Mouse (Mus musculus): Measurements from ENCODE around the gene Sost. TPM values are rescaled to one million over a fixed set of nuclear protein-coding genes. Genes with fewer than 3 reads are reported as not detected.

Gene Sost
- total and polyA plus RNA-seq, 2 experiments from 2014 or later, result 0.14 TPM; not detected in 1

DNA sequence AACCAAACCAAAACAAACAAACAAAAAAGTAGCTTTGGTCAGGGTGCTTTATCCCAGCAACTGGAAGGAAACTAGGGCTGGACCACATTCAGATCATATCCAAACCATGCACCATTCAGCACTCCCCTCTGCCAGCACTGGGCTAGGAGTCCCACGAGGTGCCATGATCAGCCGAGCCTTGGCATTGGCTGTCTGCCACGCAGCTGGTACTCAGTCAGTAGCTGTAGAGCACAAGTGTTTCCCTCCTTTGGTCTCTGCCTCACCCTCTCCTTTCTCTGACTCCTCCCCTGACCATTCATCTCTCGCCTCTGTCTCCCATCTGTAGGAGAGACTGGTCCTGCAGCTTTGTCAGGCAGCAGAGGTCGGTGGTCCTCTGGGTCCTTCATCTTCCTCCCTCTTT lies 9.3 kb downstream of the Sost start:
- no peak for TF ChIP-seq CTCF (IDR thresholded peaks at IDR 0.05; ENCODE audit: low read depth)
- H3K9ac ChIP-seq (replicated peaks; ENCODE audit: low read length), result no peak overlapping the region
- H3K4me1 ChIP-seq (ENCODE audit: insufficient read depth, low read length), result no peaks in the 10 kb centered on the region
- no peak overlapping the region for H3K27ac ChIP-seq
- no peak overlapping the region for H3K4me2 ChIP-seq (ENCODE audit: low read depth, low read length)
- ATAC-seq (no peak), DNase-seq (ENCODE audit: low spot score) (peak; percentile 53)
- 44% methylated on average over 5 of the region's 5 CpGs for WGBS
- H3K27me3 ChIP-seq (ENCODE audit: insufficient read depth, low read length), result peaks cover 12% of the 10 kb centered on the region
- H3K36me3 ChIP-seq (ENCODE audit: insufficient read depth, low read length), result no peaks in the 10 kb centered on the region
- no peak overlapping the region for H3K4me3 ChIP-seq (ENCODE audit: low read length)
- H3K9me3 ChIP-seq (ENCODE audit: low read length), result no peaks in the 10 kb centered on the region

DNA sequence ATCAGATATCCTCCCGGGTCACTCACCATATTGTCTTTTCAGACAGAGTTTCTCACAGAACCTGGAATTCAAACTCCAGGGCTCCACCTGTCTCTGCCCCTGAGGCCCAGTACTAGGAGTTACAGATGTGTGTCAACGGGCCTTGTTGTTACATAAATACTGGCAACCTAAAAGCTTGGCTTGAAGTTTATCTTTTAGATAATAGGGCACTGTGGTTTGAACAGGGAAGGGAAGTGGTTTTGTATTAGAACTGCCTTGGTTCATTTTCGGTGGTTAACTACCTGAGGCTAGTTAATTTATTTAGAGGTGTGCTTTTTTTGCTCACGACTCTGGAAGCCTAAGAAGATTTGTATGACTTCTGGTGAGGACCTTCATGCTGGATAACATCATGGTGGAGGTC lies 13.4 kb downstream of the Sost start:
- WGBS, result 75% methylated on average over 4 of the region's 4 CpGs
- Histone ChIP-seq H3K27me3 (ENCODE audit: insufficient read depth, low read length) (no peaks in the 10 kb centered on the region), H3K9ac (replicated peaks; ENCODE audit: low read length) (no peak overlapping the region), H3K4me3 (ENCODE audit: low read length) (no peak overlapping the region), H3K36me3 (ENCODE audit: insufficient read depth, low read length) (no peaks in the 10 kb centered on the region), H3K9me3 (ENCODE audit: low read length) (no peaks in the 10 kb centered on the region), H3K4me1 (ENCODE audit: insufficient read depth, low read length) (no peaks in the 10 kb centered on the region; the same call in 1 of the 2 replicates), H3K4me2 (ENCODE audit: low read depth, low read length) (no peak overlapping the region), H3K27ac (no peak overlapping the region)
- ATAC-seq (no peak), DNase-seq (ENCODE audit: low spot score) (no peak)
- TF ChIP-seq CTCF (IDR thresholded peaks at IDR 0.05; ENCODE audit: low read depth), result no peak

DNA sequence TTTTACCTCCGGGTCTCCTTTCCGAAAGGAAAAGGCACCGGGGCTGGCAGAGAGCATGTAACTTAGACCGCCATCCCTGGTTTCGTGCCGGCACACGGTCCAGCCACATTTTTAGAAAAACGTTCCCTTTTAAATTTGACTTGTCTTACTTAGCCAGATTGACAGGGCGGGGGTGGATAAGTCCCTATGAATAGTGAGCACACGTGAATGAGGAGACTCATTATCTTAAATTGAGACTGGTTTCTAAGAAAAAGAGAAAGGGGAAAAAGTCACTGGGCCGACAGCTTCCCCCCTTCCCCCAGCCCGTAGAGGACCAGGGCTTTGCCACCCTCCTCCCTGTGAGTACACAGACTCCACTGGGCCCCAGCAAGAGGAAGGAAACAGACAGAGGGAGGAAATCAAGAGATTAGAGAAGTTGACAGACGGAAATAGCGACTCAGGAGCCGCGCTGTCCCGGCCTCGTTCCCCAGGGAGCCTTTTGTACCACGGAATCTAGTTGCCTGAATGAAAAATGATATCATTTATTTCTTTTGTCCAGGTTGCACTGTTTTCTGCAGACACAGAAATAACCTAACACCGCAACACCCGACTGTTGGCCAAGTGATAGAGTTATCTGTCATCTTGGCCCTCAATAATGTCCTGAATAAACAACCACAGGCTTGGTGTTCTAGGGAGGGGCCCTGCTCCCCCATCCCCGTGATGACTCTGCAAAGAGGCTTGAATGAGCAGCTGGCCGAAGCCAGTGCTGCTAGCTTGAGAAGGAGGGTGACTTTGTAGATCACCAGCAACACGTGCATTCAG lies 14.1 kb downstream of the Sost start:
- Histone ChIP-seq H3K4me2 (ENCODE audit: low read depth, low read length) (0 out of 2 replicates have a peak overlapping the region, but pooled peaks have one; percentile 4), H3K4me3 (ENCODE audit: low read length) (no peak overlapping the region), H3K9me3 (ENCODE audit: low read length) (no peaks in the 10 kb centered on the region), H3K27me3 (ENCODE audit: insufficient read depth, low read length) (no peaks in the 10 kb centered on the region), H3K4me1 (ENCODE audit: insufficient read depth, low read length) (no peaks in the 10 kb centered on the region; the same call in 1 of the 2 replicates), H3K27ac (no peak overlapping the region), H3K36me3 (ENCODE audit: insufficient read depth, low read length) (no peaks in the 10 kb centered on the region), H3K9ac (replicated peaks; ENCODE audit: low read length) (no peak overlapping the region)
- peak; percentile 8 for DNase-seq (ENCODE audit: low spot score)
- no peak for TF ChIP-seq CTCF (IDR thresholded peaks at IDR 0.05; ENCODE audit: low read depth)
- 22% methylated on average over 24 of the region's 24 CpGs for WGBS
- no peak for ATAC-seq

DNA sequence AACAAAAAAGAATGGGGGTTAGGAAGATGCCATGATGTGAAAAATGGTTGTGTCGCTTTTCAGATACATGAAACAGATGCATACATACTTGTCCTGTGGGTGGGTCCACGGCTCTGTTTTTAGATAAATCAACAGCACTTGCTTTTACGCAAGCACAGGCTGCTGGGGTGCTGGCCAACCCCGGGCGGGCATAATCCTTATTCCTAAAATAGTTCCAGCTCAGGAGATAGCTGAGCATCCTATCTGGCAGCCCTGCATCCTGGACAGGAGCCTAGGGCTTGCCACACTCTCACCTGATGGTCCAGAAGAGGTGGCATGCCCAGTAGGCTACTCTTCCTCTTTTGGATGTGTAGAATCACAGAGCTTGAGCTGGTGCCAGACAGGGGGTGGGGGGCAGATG lies 16.8 kb downstream of the Sost start:
- no peak overlapping the region for H3K9ac ChIP-seq (replicated peaks; ENCODE audit: low read length)
- 88% methylated on average over 5 of the region's 5 CpGs for WGBS
- H3K36me3 ChIP-seq (ENCODE audit: insufficient read depth, low read length), result no peaks in the 10 kb centered on the region
- ATAC-seq (no peak), DNase-seq (ENCODE audit: low spot score) (no peak)
- H3K4me1 ChIP-seq (ENCODE audit: insufficient read depth, low read length), result no peaks in the 10 kb centered on the region; the same call in 1 of the 2 replicates
- no peaks in the 10 kb centered on the region for H3K27me3 ChIP-seq (ENCODE audit: insufficient read depth, low read length)
- TF ChIP-seq CTCF (IDR thresholded peaks at IDR 0.05; ENCODE audit: low read depth), result no peak
- no peaks in the 10 kb centered on the region for H3K9me3 ChIP-seq (ENCODE audit: low read length)
- no peak overlapping the region for H3K4me3 ChIP-seq (ENCODE audit: low read length)
- H3K27ac ChIP-seq, result no peak overlapping the region
- H3K4me2 ChIP-seq (ENCODE audit: low read depth, low read length), result no peak overlapping the region

DNA sequence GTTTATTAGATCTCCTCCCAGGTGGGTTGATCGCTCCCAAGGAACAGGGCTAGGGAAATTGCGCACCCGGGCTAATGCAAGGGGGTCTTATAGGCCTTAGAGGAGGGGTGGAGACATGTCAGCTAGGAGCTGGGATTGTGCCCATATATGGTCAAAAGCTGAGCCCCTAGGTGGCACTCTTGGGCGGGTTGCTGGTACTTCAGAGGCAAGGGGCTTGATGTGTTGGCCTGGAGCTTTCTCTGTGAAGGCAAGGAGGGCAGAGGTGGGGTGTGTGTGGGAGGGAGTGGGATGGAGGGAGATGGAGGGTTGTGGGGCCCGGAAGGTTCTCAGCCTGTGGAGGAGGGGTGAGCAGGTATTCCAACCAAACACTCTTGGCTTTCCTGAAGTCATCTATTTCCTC lies 20.3 kb downstream of the Sost start:
- Histone ChIP-seq H3K4me1 (ENCODE audit: insufficient read depth, low read length) (no peaks in the 10 kb centered on the region), H3K9ac (replicated peaks; ENCODE audit: low read length) (no peak overlapping the region), H3K9me3 (ENCODE audit: low read length) (no peaks in the 10 kb centered on the region), H3K36me3 (ENCODE audit: insufficient read depth, low read length) (no peaks in the 10 kb centered on the region), H3K27me3 (ENCODE audit: insufficient read depth, low read length) (no peaks in the 10 kb centered on the region), H3K4me2 (ENCODE audit: low read depth, low read length) (no peak overlapping the region), H3K27ac (no peak overlapping the region), H3K4me3 (ENCODE audit: low read length) (no peak overlapping the region)
- peak; percentile 52 for TF ChIP-seq CTCF (IDR thresholded peaks at IDR 0.05; ENCODE audit: low read depth)
- ATAC-seq (peak; percentile 43; the same call in 1 of the 2 replicates), DNase-seq (ENCODE audit: low spot score) (peak; percentile 44)
- WGBS, result 28% methylated on average over 5 of the region's 5 CpGs

DNA sequence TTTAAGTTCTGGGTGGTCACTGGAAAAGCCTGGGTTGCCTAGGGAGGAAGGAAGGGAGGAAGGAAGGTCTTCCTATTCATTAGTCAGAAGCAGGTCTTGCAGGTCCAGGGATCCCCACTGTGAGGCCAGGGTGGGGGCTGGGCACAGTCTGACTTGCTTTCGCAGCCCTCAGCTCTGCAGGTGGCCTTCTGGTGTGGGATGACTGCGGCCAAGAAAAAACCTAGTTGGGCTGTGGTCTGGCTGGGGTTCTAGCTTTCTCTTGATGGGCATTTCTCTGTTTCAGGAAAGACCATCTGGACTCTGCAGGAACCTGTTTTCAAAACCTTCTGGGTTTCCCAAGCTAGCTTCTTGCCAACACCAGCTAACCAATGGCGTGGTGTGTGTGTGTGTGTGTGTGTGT lies 23.8 kb downstream of the Sost start:
- no peak for TF ChIP-seq CTCF (IDR thresholded peaks at IDR 0.05; ENCODE audit: low read depth)
- no peak overlapping the region for H3K9ac ChIP-seq (replicated peaks; ENCODE audit: low read length)

DNA sequence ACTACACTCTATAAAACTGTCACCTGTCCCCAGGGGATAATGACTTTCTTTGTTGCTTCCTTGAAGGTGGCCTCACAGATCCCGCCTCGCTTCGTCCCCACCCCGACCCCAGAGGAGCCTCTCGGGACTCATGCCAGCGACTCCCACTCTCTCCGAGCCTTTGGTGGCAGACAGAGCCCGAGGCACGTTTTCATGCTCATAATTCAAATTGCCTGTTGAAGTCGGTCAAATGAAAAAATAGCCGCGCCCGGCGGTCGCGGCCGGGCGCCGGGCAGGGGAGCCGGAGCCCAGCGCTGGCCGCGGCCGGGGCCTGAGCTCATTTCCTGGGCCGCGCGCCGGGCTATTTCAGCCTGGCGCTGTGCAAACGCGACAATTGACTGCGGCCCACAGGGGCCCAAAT lies 29.7 kb downstream of the Sost start:
- Histone ChIP-seq H3K27ac (peak overlapping the region; percentile 45; the same call in 1 of the 2 replicates), H3K4me1 (ENCODE audit: insufficient read depth, low read length) (peaks cover 7% of the 10 kb centered on the region; the same call in 1 of the 2 replicates), H3K36me3 (ENCODE audit: insufficient read depth, low read length) (no peaks in the 10 kb centered on the region), H3K27me3 (ENCODE audit: insufficient read depth, low read length) (no peaks in the 10 kb centered on the region), H3K9ac (replicated peaks; ENCODE audit: low read length) (peak overlapping the region; percentile 69), H3K4me2 (ENCODE audit: low read depth, low read length) (peak overlapping the region; percentile 86), H3K4me3 (ENCODE audit: low read length) (peak overlapping the region; percentile 41), H3K9me3 (ENCODE audit: low read length) (no peaks in the 10 kb centered on the region)
- ATAC-seq (peak; percentile 43; the same call in 1 of the 2 replicates), DNase-seq (ENCODE audit: low spot score) (peak; percentile 55)
- no peak for TF ChIP-seq CTCF (IDR thresholded peaks at IDR 0.05; ENCODE audit: low read depth)
- WGBS, result under 1% methylated on average over 29 of the region's 32 CpGs

More for the DNA sequence above, 23.8 kb downstream of the Sost start:
- H3K9me3 ChIP-seq (ENCODE audit: low read length), result no peaks in the 10 kb centered on the region
- H3K4me1 ChIP-seq (ENCODE audit: insufficient read depth, low read length), result no peaks in the 10 kb centered on the region
- H3K4me3 ChIP-seq (ENCODE audit: low read length), result no peak overlapping the region
- no peak for DNase-seq (ENCODE audit: low spot score)
- ATAC-seq, result no peak
- no peak overlapping the region for H3K27ac ChIP-seq
- H3K27me3 ChIP-seq (ENCODE audit: insufficient read depth, low read length), result no peaks in the 10 kb centered on the region
- no peaks in the 10 kb centered on the region for H3K36me3 ChIP-seq (ENCODE audit: insufficient read depth, low read length)
- 34% methylated on average over 3 of the region's 3 CpGs for WGBS
- H3K4me2 ChIP-seq (ENCODE audit: low read depth, low read length), result no peak overlapping the region

Data from hindbrain, postnatal 0 days (tissue).